Mouse (Mus musculus): ENCODE results near the gene Taar7a.

Taar7a gene

DNA sequence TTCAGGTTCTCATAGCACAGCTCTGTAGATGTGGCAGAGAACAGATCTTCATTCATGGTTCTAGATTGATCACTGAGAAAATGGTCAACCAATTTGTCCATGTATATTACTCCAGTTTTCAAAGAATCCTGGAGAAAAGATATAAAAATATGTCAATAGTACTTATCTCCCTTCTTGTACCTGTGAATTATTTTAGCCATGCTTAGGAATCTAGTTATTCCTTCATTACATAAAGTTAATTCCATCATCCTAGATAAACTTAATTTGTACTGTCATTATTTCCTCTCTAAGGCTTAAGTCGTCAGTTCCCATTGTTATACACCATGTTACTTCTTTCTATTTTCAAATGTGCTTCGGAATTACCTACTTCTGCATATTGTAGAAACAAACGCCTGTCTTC lies at the start of gene Taar7a:
Taar7a (minus strand) TSS at position 101 of the 400 bp plus-strand sequence.
- no peak for DNase-seq (ENCODE audit: low spot score in 2 of 2)

- no peak for DNase-seq (ENCODE audit: low spot score in 2 of 2)
Measured at GRCm38 (mm10) chr10:24040120-24040869, 47.0 kb upstream of the Taar7a start.

- DNase-seq (ENCODE audit: low spot score in 2 of 2): no peak
Measured at GRCm38 (mm10) chr10:24037314-24037713, 44.0 kb upstream of the Taar7a start, which contains the start of gene Taar7e. Gene Taar7e, plus strand, starts transcription at chr10:24037614.

GRCm38 (mm10) chr10:24031347-24031746 lies 38.1 kb upstream of the Taar7a start:
- DNase-seq (ENCODE audit: low spot score in 2 of 2): no peak

GRCm38 (mm10) chr10:24026922-24027321 lies 33.6 kb upstream of the Taar7a start, which contains the start of gene Taar7d:
Gene Taar7d, plus strand, starts transcription at chr10:24027222.
- no peak for DNase-seq (ENCODE audit: low spot score in 2 of 2)

GRCm38 (mm10) chr10:24008143-24008542 lies 14.9 kb upstream of the Taar7a start:
- DNase-seq (ENCODE audit: low spot score in 2 of 2): no peak

DNA sequence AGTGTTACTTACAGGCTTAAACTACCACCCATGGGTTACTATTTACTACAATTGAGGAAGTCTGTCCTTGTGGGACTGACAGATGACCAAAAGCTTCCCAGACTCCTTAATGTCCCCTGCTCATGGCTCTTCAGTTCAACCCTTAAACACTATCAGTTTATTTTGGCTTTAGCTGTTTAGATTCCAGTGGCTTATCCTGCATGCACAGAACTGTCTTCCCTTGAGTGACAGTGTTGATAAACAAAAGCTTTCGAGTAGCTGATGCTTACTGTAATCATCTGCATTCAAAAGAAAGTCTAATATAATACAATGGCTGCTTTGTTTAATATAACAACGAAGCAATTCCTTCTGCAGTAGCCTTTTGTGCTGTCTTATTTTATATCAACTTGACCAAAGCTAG lies 13.8 kb upstream of the Taar7a start:
- no peak for DNase-seq (ENCODE audit: low spot score in 2 of 2)

GRCm38 (mm10) chr10:24006442-24006841 lies 13.2 kb upstream of the Taar7a start:
- no peak for DNase-seq (ENCODE audit: low spot score in 2 of 2)

DNA sequence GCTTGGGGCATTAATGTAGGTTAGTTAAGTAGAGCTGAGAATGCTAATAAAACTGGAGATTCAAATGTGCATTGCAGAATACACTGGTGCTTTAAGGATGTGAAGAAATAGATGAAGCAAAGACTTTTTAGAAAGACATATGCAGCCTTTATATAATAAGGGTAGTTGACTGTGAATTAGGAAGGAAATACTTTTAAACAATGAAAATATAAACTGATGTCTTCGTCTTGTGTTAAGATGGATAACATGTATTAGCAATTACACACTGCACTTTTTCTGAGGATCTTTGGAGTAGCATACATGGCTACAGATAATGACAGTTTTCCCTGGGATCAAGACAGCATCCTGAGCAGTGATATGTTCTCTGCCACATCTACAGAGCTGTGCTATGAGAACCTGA lies 6.4 kb upstream of the Taar7a start, which contains the start of gene Taar7b:
Taar7b (plus strand) TSS at position 301 of the 400 bp plus-strand sequence.
- no peak for DNase-seq (ENCODE audit: low spot score in 2 of 2)

GRCm38 (mm10) chr10:23986419-23986818 lies 6.9 kb downstream of the Taar7a start:
- no peak for DNase-seq (ENCODE audit: low spot score in 2 of 2)

- DNase-seq (ENCODE audit: low spot score in 2 of 2): no peak
Measured at GRCm38 (mm10) chr10:23985546-23985945, 7.7 kb downstream of the Taar7a start, which contains the start of gene Taar6. Gene Taar6, minus strand, starts transcription at chr10:23985646.

DNA sequence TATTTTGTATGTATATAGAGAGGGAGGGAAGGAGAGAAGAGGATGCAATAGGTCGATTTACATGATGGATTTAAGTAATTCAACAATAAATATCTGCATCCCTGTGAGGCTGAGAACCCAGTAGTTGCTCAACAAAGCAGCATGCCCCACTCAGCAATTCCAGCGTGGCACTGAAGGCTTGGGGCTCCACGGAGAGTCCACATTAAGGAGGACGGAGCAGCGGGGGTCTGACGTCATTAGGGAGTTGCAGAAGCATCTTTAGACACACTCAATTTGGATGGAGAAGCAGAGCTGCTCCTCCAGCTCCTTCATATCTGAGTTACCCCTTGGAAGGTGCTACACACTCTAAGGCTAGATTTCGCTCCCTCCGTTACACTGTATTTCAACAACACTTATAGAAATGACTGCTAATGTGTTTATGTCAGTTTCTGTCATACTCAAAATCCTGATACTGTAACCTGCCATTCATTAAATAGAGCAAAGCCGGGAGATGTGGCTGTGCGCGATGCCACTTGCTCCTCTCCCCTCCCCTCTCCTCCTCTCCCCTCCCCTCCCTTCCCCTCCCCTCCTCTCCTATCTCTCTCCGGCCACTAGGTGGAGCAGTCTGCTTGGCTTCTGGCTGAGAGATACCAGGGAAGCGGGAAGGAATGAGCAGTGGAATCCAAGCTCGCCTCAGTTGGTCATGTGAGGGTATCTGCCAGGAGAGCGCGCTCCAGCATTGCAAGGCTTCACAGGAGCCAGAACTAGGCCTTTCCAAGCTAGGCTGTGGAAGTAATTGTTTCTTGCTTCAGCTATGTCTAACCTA lies 14.2 kb downstream of the Taar7a start:
- DNase-seq (ENCODE audit: low spot score in 2 of 2): peak; percentile 11 to 45

- DNase-seq (ENCODE audit: low spot score in 2 of 2): no peak
Measured at GRCm38 (mm10) chr10:23977958-23978357, 15.3 kb downstream of the Taar7a start.

DNA sequence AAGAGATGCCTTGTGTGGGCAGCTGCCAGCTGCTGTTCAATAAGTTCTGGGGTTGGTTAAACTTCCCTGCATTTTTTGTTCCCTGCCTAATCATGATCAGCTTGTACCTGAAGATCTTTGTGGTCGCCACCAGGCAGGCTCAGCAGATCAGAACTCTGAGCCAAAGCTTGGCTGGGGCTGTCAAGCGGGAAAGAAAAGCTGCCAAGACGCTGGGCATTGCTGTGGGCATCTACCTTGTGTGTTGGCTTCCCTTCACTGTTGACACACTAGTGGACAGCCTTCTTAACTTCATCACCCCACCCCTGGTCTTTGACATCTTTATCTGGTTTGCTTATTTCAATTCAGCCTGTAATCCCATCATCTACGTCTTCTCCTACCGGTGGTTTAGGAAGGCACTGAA lies 22.0 kb downstream of the Taar7a start:
- DNase-seq (ENCODE audit: low spot score in 2 of 2): no peak

- DNase-seq (ENCODE audit: low spot score in 2 of 2): no peak
Measured at GRCm38 (mm10) chr10:23970656-23971165, 22.6 kb downstream of the Taar7a start, which contains the start of gene Taar5. Gene Taar5, plus strand, starts transcription at chr10:23970706.

DNA sequence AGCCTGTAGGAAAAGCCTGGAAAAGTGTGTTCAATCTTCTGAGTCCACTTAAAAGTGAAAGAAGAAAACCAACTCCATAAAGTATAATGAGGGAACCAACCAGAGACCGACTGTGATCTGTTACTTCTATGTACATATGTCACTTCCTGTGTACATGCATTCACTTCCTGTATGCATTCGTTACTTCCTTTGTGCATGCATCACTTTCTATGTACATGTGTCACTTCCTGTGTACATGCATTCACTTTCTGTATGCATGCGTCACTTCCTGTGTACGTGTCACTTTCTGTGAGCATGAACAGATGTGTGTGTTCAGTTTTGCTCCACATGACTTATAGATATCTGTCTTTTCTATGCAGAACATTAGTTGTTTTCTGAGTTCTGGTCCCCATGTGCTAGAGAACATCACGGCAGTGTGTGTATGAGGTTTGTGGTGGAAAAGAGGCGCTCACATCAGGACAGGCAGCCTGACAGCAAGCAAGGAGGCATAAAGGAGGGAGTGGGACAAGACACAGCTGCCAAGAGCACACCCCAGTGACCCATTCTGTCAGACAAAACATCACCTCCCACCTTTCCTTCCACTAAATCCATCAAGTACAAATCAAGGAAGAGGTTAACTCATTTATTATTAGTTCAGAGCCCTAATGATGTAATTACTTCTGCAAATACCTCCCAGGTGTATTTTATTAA lies 28.2 kb downstream of the Taar7a start:
- DNase-seq (ENCODE audit: low spot score in 2 of 2): no peak

GRCm38 (mm10) chr10:23963444-23963843 lies 29.8 kb downstream of the Taar7a start:
- DNase-seq (ENCODE audit: low spot score in 2 of 2): no peak

GRCm38 (mm10) chr10:23960444-23960915 lies 32.8 kb downstream of the Taar7a start, which contains the start of gene Taar4:
Gene Taar4, plus strand, starts transcription at chr10:23960494.
- no peak for DNase-seq (ENCODE audit: low spot score in 2 of 2)

DNA sequence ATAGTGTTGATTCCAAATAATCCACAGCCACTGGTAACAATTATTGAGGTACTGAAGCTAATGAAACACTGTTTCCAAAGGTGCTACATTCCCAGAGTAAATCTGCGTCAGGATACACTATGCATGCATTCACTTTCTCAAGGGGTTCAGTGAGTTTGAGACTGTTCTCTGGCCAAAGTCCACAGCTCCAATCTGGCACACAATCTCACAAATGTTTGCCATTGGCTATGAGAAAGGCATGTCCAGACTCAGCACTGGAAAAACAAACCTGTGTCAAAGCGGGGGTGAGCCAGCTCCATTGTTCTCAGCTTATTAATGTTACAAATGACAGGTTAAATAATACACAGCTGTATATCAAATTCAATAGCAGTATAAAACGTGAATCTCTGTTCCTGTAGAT lies 34.2 kb downstream of the Taar7a start:
- DNase-seq (ENCODE audit: low spot score in 2 of 2): no peak

- no peak for DNase-seq (ENCODE audit: low spot score in 2 of 2)
Measured at GRCm38 (mm10) chr10:23951714-23952113, 41.6 kb downstream of the Taar7a start.

DNA sequence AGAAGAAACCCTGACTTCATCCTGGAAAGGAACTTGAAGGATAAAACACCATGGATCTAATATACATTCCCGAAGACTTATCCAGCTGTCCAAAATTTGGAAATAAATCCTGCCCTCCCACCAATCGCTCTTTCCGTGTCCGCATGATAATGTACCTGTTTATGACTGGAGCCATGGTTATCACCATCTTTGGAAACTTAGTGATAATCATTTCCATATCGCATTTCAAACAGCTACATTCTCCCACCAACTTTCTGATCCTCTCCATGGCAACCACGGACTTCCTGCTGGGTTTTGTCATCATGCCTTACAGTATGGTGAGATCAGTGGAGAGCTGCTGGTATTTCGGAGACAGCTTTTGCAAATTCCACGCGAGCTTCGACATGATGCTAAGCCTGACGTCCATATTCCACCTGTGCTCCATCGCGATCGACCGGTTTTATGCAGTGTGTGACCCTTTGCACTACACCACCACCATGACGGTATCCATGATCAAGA lies 43.7 kb downstream of the Taar7a start, which contains the start of gene Taar3:
Taar3 (plus strand) TSS at position 51 of the 498 bp plus-strand sequence.
- DNase-seq (ENCODE audit: low spot score in 2 of 2): no peak
